Mouse (Mus musculus) lung, embryonic 14.5 days (tissue): ENCODE measurements around the gene Ophn1. TPM values are rescaled to one million over a fixed set of nuclear protein-coding genes. Genes with fewer than 3 reads are reported as not detected.

Source experiments
- ATAC-seq: fragments of 200-750 bp; cut with Nextera tagmentation; 2 replicates; pipeline ENCODE4 v1.8.0; 2017; ENCODE audit warnings: mild to moderate bottlenecking, moderate TSS enrichment, moderate library complexity; ENCODE audit not compliant: insufficient read depth
- DNase-seq: peaks from one replicate; pipeline ENCODE4 v3.0.0-alpha.2; 2015
- H3K27ac ChIP-seq: fragments of 300-500 bp; sonication (generic); 2 replicates; pipeline ENCODE4 v1.5.1; 2014; ENCODE audit warnings: low read depth, mild to moderate bottlenecking, moderate library complexity
- H3K27me3 ChIP-seq: fragments of 300-500 bp; sonication (generic); 2 replicates; pipeline ENCODE4 v1.6.1; 2014; ENCODE audit warnings: low read length, control low read depth; ENCODE audit not compliant: insufficient read depth
- H3K36me3 ChIP-seq: fragments of 300-500 bp; sonication (generic); 2 replicates; pipeline ENCODE4 v1.6.1; 2014; ENCODE audit warnings: control low read depth; ENCODE audit not compliant: insufficient read depth
- H3K4me1 ChIP-seq: fragments of 300-500 bp; sonication (generic); 2 replicates; pipeline ENCODE4 v1.6.1; 2014; ENCODE audit warnings: antibody characterized with exemption, control low read depth; ENCODE audit not compliant: insufficient read depth
- H3K4me2 ChIP-seq: fragments of 300-500 bp; sonication (generic); 2 replicates; pipeline ENCODE4 v1.6.1; 2014; ENCODE audit warnings: mild to moderate bottlenecking
- H3K4me3 ChIP-seq: fragments of 300-500 bp; sonication (generic); 2 replicates; pipeline ENCODE4 v1.5.1; 2014; ENCODE audit warnings: low read depth, low read length
- H3K9ac ChIP-seq: fragments of 300-500 bp; sonication (generic); 2 replicates; pipeline ENCODE4 v1.6.1; 2014
- H3K9me3 ChIP-seq: fragments of 300-500 bp; sonication (generic); 2 replicates; pipeline ENCODE4 v1.6.1; 2016; ENCODE audit warnings: low read depth, low read length, control low read depth
- CTCF ChIP-seq: IDR thresholded peaks from 2 replicates; pipeline ENCODE4 v1.5.1; 2016; ENCODE audit warnings: antibody characterized with exemption, low read depth
- WGBS: fragments of 180-500 bp; shearing (Covaris S2); extraction: QIAGEN DNeasy Blood & Tissue Kit; methylation state at CpG from one replicate; pipeline ENCODE4 v1.1.7; 2014; 5-methylcytosine and 5-hydroxymethylcytosine counted together
- polyA plus RNA-seq: library from polyadenylated mRNA; unstranded; fragments of >200 nt; fragmentation: Nextera tagmentation; extraction: Ambion mirVana; gene quantifications from 2 replicates; pipeline ENCODE4 v1.2.1, GENCODE M21; 2014

Gene Ophn1
- polyA plus RNA-seq, 1 experiment from 2014 or later: 13.2 TPM

- Histone ChIP-seq H3K4me3 (no peak overlapping the region), H3K9me3 (no peaks in the 10 kb centered on the region), H3K36me3 (no peaks in the 10 kb centered on the region), H3K4me2 (no peak overlapping the region), H3K27ac (no peak overlapping the region), H3K27me3 (no peaks in the 10 kb centered on the region), H3K9ac (no peak overlapping the region), H3K4me1 (no peaks in the 10 kb centered on the region)
- WGBS: 80% methylated on average over 1 of the region's 1 CpGs
- DNase-seq (peak; percentile 14), ATAC-seq (no peak)
- TF ChIP-seq CTCF: no peak
Observed at GRCm38 (mm10) chrX:98835989-98836388, 54.8 kb downstream of the Ophn1 start.

DNA sequence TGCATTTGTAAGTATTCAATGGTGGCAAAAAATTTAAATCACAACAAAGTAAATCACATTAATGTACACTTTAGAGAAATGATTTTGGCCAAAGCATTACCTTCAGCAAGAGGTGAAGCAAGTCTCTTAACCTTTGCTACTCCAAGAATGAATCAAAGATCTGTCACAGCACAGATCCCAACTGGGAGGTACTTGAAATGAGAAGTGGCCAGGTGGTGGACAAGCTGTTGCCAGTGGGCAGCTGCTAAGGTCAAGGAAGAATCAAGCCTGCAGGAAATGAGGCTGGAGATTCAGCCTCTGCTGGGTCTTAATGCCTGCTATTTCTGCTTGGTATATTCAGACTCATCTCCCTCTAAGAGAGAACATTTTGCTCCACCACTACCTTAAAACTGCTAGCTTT is 87.0 kb downstream of the Ophn1 start:
- Histone ChIP-seq H3K9me3 (no peaks in the 10 kb centered on the region), H3K36me3 (no peaks in the 10 kb centered on the region), H3K9ac (no peak overlapping the region), H3K4me2 (no peak overlapping the region), H3K27me3 (no peaks in the 10 kb centered on the region), H3K27ac (no peak overlapping the region), H3K4me3 (no peak overlapping the region), H3K4me1 (no peaks in the 10 kb centered on the region)
- TF ChIP-seq CTCF: no peak
- ATAC-seq (no peak), DNase-seq (no peak)

DNA sequence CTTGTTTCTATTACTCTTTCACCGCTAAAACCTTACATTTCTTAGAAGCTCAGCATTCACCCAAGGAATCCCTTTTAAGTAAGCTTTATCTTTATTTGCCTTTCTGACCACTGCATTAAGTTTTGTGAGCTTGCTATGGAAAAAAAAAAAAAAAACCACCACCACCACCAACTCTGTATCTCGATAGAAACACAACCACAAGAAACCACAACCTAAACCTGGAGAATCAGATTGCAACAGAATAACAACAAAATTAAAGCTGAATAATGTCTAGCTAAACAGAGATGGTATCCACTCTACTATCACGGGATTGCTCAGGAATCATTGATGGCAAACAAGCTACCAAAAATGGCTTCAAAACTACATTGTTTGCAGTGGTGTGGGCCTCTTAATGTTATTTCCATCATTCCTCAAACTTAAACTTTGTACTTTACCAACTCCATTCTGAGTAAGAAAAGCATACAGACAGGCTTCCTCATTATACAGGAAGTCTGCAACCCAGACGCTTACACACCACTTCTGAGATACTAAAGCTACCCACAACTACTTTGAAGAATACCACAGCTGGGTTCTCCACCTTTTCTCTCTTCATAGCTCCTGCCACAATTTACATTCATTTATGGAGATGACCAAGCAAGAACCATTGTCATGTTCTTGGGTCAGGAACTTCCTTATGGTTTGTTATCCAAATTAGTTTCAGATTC is 116.4 kb downstream of the Ophn1 start:
- Histone ChIP-seq H3K9me3 (no peaks in the 10 kb centered on the region), H3K9ac (no peak overlapping the region), H3K27me3 (no peaks in the 10 kb centered on the region), H3K4me3 (no peak overlapping the region), H3K4me1 (no peaks in the 10 kb centered on the region), H3K27ac (no peak overlapping the region), H3K4me2 (no peak overlapping the region), H3K36me3 (no peaks in the 10 kb centered on the region)
- TF ChIP-seq CTCF: no peak
- 73% methylated on average over 4 of the region's 4 CpGs for WGBS
- DNase-seq (no peak), ATAC-seq (no peak)

DNA sequence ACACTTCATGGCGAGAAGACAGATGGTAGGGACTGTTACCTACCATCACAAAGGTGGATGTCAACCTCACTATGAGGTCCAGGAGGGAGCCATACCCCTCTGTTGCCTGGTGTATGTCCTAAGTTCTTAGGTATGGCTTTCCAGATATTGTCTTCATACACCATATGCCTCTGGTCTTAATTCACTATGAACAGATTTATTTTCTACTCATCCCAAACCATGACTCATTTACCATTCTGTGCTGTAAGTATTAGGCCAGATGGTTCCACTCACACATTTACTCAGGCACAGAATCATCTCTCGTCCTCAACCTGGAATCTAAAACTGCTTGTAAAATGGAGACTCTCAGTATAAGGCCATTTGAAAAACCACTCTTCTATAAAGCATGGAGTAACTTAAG is 135.7 kb downstream of the Ophn1 start:
- WGBS: 62% methylated on average over 2 of the region's 2 CpGs
- Histone ChIP-seq H3K4me1 (no peaks in the 10 kb centered on the region), H3K27me3 (no peaks in the 10 kb centered on the region), H3K4me2 (no peak overlapping the region), H3K27ac (no peak overlapping the region), H3K4me3 (no peak overlapping the region), H3K9me3 (no peaks in the 10 kb centered on the region), H3K9ac (no peak overlapping the region), H3K36me3 (no peaks in the 10 kb centered on the region)
- no peak for ATAC-seq
- TF ChIP-seq CTCF: no peak
- DNase-seq: no peak

GRCm38 (mm10) chrX:98751279-98751817 is 139.5 kb downstream of the Ophn1 start:
- H3K36me3 ChIP-seq: no peaks in the 10 kb centered on the region
- H3K27me3 ChIP-seq: no peaks in the 10 kb centered on the region
- no peak overlapping the region for H3K9ac ChIP-seq
- no peak overlapping the region for H3K27ac ChIP-seq
- 72% methylated on average over 1 of the region's 1 CpGs for WGBS
- TF ChIP-seq CTCF: no peak
- ATAC-seq (no peak), DNase-seq (no peak)
- H3K4me2 ChIP-seq: no peak overlapping the region
- H3K4me3 ChIP-seq: no peak overlapping the region
- no peaks in the 10 kb centered on the region for H3K9me3 ChIP-seq
- H3K4me1 ChIP-seq: no peaks in the 10 kb centered on the region

DNA sequence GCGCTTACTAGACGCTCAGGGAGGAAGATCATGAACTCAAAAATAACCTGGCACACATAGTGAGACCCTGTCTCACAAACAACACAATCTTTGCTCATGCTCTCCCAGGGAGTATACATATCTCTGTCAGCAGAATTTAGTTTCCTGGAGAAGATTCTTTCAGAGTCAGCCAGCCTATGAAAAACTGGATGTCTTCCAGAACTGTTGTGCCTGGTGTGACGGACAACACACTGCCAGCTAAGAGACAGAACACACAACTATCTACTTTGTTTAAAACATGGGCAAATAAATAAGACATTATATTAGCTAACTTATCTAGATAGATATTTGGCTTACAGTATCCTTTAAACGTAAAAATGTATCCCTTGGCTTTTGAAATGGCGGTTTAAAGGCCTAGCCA is 154.1 kb downstream of the Ophn1 start:
- WGBS: 53% methylated on average over 5 of the region's 5 CpGs
- no peak overlapping the region for H3K4me3 ChIP-seq

GRCm38 (mm10) chrX:98722991-98723390 is 167.8 kb downstream of the Ophn1 start:
- H3K4me2 ChIP-seq: no peak overlapping the region
- TF ChIP-seq CTCF: no peak
- H3K27ac ChIP-seq: no peak overlapping the region
- ATAC-seq (no peak), DNase-seq (no peak)
- H3K4me3 ChIP-seq: no peak overlapping the region
- H3K4me1 ChIP-seq: no peaks in the 10 kb centered on the region
- 60% methylated on average over 10 of the region's 10 CpGs for WGBS
- no peaks in the 10 kb centered on the region for H3K9me3 ChIP-seq
- no peaks in the 10 kb centered on the region for H3K27me3 ChIP-seq
- no peak overlapping the region for H3K9ac ChIP-seq
- no peaks in the 10 kb centered on the region for H3K36me3 ChIP-seq

More for the DNA sequence above, 154.1 kb downstream of the Ophn1 start:
- Histone ChIP-seq H3K4me2 (no peak overlapping the region), H3K4me1 (no peaks in the 10 kb centered on the region), H3K27ac (no peak overlapping the region), H3K36me3 (no peaks in the 10 kb centered on the region), H3K27me3 (no peaks in the 10 kb centered on the region), H3K9me3 (no peaks in the 10 kb centered on the region), H3K9ac (no peak overlapping the region)
- no peak for TF ChIP-seq CTCF
- ATAC-seq (peak; percentile 81; the same call in 1 of the 2 replicates), DNase-seq (peak; percentile 68)

DNA sequence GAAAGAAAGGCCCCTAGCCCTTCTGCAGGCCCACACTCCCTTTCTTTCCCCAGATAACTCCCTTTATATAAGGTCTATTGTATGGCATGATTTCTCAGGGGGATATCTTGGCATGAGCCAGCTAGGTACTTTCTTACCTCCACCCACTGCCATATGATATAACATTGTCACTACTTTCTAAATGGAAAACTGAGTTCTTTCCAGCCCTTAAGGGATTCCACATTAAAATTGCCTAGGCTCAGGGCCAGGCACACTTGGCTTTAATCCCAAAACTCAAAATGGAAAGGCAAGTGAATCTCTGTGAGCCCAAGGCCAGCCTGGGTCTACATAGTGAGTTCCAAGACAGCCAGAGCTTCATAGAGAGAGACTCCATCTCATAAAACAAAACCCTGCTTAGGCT is 183.1 kb downstream of the Ophn1 start:
- no peak overlapping the region for H3K4me3 ChIP-seq
- H3K36me3 ChIP-seq: no peaks in the 10 kb centered on the region
- TF ChIP-seq CTCF: no peak
- no peak overlapping the region for H3K9ac ChIP-seq
- H3K9me3 ChIP-seq: no peaks in the 10 kb centered on the region
- no peak overlapping the region for H3K4me2 ChIP-seq
- no peak overlapping the region for H3K27ac ChIP-seq
- H3K4me1 ChIP-seq: no peaks in the 10 kb centered on the region
- peak; percentile 2 for DNase-seq
- no peaks in the 10 kb centered on the region for H3K27me3 ChIP-seq
- ATAC-seq: no peak
